Mouse (Mus musculus) layer of hippocampus, postnatal 25 days (tissue): ENCODE data around the gene Cblb. TPM values are rescaled to one million over a fixed set of nuclear protein-coding genes. Genes with fewer than 3 reads are reported as not detected.

Source experiments
- DNase-seq, 2 experiments: peaks; one replicate each; pipeline ENCODE4 v3.0.0; 2022; ENCODE audit warnings: mixed read lengths in 2 of 2, low spot score in 1 of 2; ENCODE audit errors: extremely low spot score in 1 of 2
- total RNA-seq, 2 experiments: library from RNA; stranded (reverse); gene quantifications; 2 replicates each; pipeline ENCODE4 v1.2.3; 2021

The Cblb gene
- total RNA-seq, 2 experiments from 2014 or later, result 37.2 to 39.9 TPM

DNA sequence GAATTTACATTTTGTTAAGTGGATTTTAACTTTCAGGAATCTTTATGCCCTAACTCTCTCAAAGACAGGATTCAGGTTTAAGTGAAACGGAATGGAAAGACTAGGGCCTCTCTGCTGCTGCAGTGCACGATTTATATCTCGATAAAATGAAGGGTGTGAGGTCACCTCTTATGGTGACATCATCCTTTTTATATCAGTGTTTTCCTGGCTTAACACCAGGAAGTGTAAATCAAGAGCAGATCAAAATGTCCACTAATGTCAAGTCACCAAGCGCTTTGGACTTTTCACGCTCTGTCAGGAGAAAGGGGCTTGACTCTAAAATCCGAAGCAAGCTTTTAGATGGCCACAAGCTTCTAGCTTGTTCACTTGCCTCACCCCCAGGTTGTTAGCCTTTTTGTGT, 38.6 kb downstream of the Cblb start:
- no peak for DNase-seq

DNA sequence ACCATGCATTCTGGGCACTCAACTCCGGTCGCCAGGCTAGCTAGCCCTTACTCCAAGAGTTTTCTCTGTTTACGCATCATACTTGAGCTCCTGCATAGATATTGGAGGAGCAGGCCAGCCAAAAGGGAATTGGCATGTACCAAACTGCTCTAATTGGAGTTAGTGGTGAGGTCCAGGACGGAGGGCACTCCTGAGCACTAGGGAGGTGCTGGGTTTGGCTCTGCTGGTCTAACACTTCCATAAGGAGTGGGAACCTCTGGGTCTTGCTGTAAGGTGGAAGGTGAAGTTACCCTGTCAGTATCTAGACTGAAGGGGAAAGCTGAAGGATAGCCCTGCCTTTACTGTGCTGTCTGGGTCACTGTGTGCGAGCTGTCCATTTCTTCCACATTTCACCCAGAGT, 39.1 kb downstream of the Cblb start:
- DNase-seq, result no peak

- DNase-seq, result no peak
These were observed 40.3 kb downstream of the Cblb start for GRCm38 (mm10) chr16:52071290-52071689.

- no peak for DNase-seq
These were observed 40.8 kb downstream of the Cblb start for GRCm38 (mm10) chr16:52071766-52072209.

DNA sequence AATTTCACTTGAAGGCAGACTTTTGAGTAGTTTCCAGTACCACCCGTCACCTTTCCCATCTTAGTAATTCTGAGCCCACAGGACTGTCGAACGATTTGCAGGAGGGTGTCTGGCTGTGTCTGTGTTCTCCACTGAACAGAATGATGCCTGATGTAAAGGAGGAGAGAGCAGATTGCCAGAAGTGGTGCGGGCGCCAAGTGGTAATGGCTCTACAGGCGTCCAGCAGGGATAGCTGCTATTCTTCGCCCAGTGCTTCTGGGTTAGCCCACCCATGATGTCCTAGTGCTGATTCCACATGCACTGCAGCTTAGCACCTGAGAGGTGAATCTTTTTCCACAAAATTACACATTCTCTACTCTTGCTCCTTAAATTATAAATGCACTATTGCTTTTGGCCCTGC, 45.6 kb downstream of the Cblb start:
- no peak for DNase-seq

- no peak for DNase-seq
These were observed 46.9 kb downstream of the Cblb start for GRCm38 (mm10) chr16:52077901-52078300.

DNA sequence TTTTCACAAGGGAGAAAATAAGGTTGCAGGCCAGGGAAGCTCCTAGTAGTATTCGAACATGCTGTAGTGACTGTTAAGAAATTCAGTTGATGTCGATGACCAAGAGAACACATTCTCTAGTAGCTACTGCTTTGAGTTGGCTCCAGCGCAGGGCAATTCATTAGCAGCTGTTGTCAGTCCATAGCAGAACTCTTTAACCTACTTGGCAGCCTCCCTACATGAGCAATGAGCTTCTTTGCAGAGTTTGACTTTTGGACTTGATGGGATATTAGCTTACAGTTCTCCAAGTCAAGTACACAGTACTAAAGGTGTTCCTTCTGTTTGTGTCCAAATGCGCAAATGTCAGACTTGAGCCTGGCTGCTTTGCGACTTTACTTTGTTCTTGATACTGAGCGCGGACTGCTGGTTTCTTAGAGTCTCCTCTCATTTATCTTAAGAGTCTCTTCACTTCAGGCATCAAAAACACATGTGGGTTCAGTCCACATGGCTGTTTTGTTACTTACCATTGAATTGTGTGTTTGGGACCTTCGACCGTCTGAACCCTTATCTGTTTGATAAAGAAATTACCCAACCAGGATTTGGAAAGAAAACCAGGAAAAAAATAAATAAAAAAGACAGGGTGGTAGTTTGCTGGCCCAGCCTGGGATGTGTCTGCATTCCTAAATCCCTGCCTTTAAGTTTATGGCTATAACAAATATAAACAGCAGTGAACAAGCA, 47.9 kb downstream of the Cblb start:
- no peak for DNase-seq

- no peak for DNase-seq
These were observed 48.4 kb downstream of the Cblb start for GRCm38 (mm10) chr16:52079475-52079823.

DNA sequence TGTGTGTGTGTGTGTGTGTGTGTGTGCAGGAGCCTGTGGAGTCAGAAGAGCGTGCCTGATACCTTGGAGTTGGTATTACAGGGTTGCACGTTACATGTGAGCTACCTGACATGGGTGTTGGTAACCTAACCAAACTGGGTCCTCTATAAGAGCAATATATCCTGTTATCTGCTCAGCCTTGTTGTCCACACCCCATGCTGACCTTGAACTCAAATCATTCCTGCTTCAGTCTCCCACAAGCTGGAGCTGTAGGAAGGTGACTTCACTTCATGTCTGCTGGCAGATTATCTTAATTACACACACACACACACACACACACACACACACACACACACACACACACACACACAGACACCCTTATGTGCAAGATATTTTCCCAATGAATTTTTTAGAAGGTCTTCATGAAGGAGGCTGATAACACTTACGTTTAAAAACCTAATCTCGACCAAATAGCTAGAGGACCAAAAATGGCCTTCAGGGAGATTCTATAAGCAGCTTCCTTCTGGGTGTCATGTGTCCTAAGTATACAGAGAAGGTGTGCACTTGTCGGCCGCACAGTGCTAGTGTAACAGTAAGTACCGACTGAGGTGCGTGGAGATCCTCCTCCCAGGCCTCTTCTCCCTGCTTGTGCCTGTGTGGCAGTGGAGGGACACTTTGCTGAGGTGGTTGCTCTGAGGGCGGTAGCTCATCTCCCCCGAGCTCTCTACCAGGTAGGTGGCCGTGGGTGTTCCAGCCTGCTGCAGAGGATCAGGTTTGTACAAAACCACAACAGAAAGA, 49.8 kb downstream of the Cblb start:
- no peak for DNase-seq

GRCm38 (mm10) chr16:52081756-52082155, 50.7 kb downstream of the Cblb start:
- no peak for DNase-seq

- DNase-seq, result no peak
These were observed 55.9 kb downstream of the Cblb start for GRCm38 (mm10) chr16:52086793-52087450.

DNA sequence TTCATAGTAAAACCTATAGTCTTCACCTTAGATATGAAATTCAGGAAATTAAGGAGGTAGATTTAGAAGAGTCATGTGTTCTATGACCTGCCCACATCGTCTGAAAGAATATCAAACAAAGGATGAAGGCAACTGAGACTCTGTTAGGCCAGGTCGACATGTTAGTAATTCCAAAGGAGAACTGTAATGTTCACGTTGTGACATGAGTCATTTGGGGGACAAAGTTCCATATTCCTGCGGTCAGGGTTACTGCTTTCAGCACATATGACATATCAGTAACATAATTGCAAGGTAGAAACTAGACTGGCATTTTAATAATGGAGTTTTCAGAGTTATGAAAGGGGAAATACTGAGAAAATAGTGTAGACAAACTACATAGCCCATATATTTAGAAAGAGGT, 58.3 kb downstream of the Cblb start:
- no peak for DNase-seq

DNA sequence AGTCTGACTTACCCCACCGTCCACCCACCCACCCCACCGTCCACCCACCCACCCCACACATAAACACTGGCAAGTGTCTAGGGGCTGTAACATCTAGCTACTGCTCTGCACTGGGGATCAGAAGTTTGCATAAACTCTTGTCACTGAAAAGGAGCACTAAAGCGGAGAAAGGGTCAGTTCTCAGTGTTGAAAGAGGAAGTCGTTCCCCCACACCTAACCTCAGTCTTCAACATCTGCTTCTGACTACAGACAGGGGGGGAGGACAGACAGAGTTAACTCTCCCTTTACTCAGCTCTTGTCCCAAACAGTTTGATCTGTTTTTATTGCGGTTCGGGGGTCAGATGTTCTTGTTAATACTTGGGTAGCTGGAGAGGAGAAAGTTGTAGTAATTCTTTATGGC, 59.9 kb downstream of the Cblb start:
- no peak for DNase-seq

- DNase-seq, result no peak
These were observed 62.6 kb downstream of the Cblb start for GRCm38 (mm10) chr16:52093325-52094253.

DNA sequence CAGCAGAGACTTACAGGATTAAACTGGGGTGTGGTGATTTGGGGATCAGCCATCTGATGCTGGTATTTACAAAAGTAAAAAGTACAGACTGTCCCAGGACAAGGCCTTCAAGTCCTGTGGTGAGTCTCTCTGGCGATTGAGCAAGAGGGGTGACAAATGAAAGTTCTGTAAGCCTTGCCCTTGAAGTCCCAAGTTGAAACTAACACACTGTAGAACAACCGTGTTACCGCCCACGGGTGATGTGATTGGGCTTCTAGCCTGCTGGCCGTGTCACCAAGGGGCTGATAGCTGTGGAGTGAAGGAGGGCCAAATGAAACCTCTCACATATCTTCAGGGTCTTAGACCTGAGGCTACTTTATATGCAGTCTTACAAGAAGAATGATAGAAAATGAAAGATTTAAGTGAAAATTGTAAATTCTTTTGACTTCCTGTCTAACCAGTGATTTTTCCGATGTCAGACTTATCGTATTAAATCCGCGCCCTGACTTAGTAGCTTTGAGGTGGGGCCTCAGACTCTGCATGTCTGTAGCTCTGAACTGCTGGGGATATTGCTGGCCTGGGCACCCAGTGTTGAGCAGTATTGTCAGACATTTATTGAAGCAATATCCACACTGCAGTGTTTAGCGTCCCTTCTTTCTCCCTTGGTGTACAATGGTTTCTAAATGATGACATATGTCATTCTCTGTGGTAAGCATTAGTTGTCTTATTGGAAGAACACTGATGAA, 63.9 kb downstream of the Cblb start:
- no peak for DNase-seq

DNA sequence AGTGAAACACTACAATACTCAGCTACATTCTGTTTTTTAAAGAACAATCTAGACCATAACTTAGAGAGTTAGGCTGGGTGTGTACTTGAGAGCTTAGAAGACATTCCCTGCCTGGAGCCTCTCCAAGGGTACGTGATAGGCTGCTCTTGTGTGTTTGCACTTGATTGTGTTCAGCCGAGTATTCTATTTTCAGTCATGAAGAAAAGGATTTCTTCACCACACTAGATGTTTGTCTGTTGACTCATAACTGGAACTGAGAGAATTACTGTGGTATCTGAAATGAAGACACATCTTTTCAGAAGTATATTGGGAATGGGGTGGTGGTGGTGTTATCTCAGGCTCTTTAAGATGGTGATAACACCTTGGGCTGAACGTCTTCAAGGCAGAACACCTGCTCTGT, 64.6 kb downstream of the Cblb start:
- DNase-seq, result no peak

DNA sequence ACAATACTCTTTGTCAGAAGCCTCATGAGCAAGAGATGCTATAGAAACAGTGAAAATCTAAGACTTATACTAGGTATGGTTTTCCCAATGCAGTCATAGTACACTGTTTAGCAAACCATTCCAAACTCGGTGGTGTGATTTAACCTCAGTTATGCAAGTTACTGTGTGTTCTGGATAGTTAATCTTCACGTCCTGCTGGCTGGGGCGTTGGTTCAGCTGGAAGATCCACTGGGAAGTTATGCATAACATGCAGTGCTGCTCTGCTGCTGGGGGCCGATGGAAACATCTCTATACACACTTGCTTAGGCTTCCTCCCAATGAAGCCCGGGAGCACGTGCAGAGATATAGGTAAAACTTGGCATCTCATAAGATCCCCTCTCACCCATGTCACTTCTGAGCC, 69.4 kb downstream of the Cblb start:
- DNase-seq, result no peak

DNA sequence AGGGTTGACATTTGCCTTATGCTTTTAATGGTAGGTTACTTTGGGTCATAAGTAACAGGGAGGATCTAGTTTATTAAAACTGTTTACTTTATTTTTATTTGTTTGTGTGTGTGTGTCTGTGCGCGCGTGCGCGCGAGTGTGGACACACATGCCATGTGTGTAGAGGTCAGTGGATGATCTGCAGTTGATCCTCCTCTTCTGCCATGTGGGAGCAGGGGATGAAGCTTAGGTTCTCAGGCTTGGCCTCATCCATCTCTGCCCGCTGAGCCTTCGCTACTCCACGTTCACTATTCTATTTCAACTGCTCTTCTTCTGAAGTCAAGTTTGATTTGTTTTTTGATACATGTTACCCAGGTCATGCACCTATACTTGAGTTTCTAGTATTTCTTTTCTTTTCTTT, 73.6 kb downstream of the Cblb start:
- no peak for DNase-seq

DNA sequence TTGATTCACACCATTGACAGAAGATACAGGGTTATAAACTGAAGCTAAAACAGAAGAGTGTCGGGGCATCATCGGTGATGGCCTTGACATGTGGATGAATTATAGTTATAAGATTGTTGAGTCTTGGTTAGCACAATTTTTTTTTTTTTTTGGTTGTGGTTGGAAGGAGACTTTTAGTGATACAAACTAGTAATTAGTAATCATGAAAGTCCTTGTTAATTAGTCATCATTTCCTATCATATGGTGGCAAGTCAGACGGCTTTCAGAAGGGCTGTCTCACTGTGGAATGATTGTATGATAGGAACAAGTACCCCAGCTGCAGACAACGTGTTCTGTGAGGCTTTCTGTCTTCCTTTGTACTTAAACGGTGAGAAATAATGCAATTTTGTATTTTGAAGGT, 76.8 kb downstream of the Cblb start:
- DNase-seq, result no peak

DNA sequence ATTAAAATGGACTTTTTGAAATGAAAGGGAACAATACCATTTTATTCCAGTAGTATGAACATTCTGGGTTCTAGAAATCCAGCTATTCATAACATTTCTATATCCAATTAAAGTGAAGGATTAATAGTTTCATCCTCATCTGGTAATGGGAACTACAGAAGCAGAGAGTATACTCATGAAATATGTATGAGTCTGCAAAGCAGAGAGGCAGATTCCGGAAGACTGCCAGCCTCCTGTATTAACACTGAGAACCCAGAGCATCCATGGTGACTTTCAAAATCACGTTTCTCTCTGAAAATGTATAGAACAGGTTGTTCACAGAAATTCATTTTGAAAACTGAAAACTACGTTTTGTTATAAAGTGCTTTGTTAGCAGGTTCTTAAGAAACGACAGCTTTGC, 83.4 kb downstream of the Cblb start:
- no peak for DNase-seq
